Mouse (Mus musculus): ENCODE data around the gene Olfr450.

The Olfr450 gene

GRCm38 (mm10) chr6:42811639-42812038 is at the start of gene Olfr450:
Gene Olfr450, plus strand, starts transcription at chr6:42811939.
- DNase-seq (ENCODE audit: low spot score in 2 of 2) = no peak

GRCm38 (mm10) chr6:42777066-42777465 is 34.7 kb upstream of the Olfr450 start:
- no peak for DNase-seq (ENCODE audit: low spot score in 2 of 2)

GRCm38 (mm10) chr6:42784793-42785192 is 26.9 kb upstream of the Olfr450 start, which contains the start of gene Olfr452:
Gene Olfr452, plus strand, starts transcription at chr6:42785093.
- no peak for DNase-seq (ENCODE audit: low spot score in 2 of 2)

GRCm38 (mm10) chr6:42790247-42790948 is 21.3 kb upstream of the Olfr450 start:
- no peak for DNase-seq (ENCODE audit: low spot score in 2 of 2)

- no peak for DNase-seq (ENCODE audit: low spot score in 2 of 2)
Observed at GRCm38 (mm10) chr6:42790949-42791556, 20.7 kb upstream of the Olfr450 start.

- no peak for DNase-seq (ENCODE audit: low spot score in 2 of 2)
Observed at GRCm38 (mm10) chr6:42794982-42795381, 16.8 kb upstream of the Olfr450 start.

- DNase-seq (ENCODE audit: low spot score in 2 of 2) = no peak
Observed at GRCm38 (mm10) chr6:42834084-42834483, 22.3 kb downstream of the Olfr450 start, which contains the start of gene Olfr449. Gene Olfr449, plus strand, starts transcription at chr6:42834384.

- no peak for DNase-seq (ENCODE audit: low spot score in 2 of 2)
Observed at GRCm38 (mm10) chr6:42860222-42860819, 48.6 kb downstream of the Olfr450 start.
